Mouse (Mus musculus): ENCODE measurements around the gene Rbpms2. TPM values are rescaled to one million over a fixed set of nuclear protein-coding genes. Genes with fewer than 3 reads are reported as not detected.

Gene Rbpms2
- polyA plus RNA-seq, 1 experiment from 2014 or later: 31.5 TPM

- Histone ChIP-seq H3K27me3 (ENCODE audit: control insufficient read depth, insufficient read depth, low read length) (no peaks in the 10 kb centered on the region), H3K27ac (replicated peaks; ENCODE audit: low read depth, low read length) (no peak overlapping the region), H3K9ac (ENCODE audit: low read length) (no peak overlapping the region), H3K4me2 (ENCODE audit: low read depth, severe bottlenecking) (no peak overlapping the region), H3K4me3 (ENCODE audit: low read depth, low read length) (no peak overlapping the region), H3K4me1 (ENCODE audit: control insufficient read depth, insufficient read depth, low read length) (no peaks in the 10 kb centered on the region), H3K36me3 (ENCODE audit: control insufficient read depth, insufficient read depth, low read length) (no peaks in the 10 kb centered on the region), H3K9me3 (ENCODE audit: control insufficient read depth, low read length) (no peaks in the 10 kb centered on the region)
- WGBS: 82% methylated on average over 3 of the region's 3 CpGs
- ATAC-seq (ENCODE audit: insufficient number of reproducible peaks, low FRiP score, low TSS enrichment, low read depth): no peak
- no peak for DNase-seq (ENCODE audit: low spot score)
These were observed 25.3 kb downstream of the Rbpms2 start for GRCm38 (mm10) chr9:65654700-65655237.

GRCm38 (mm10) chr9:65655540-65655939, 26.1 kb downstream of the Rbpms2 start:
- Histone ChIP-seq H3K36me3 (ENCODE audit: control insufficient read depth, insufficient read depth, low read length) (no peaks in the 10 kb centered on the region), H3K9ac (ENCODE audit: low read length) (no peak overlapping the region), H3K4me3 (ENCODE audit: low read depth, low read length) (no peak overlapping the region), H3K4me1 (ENCODE audit: control insufficient read depth, insufficient read depth, low read length) (no peaks in the 10 kb centered on the region), H3K27me3 (ENCODE audit: control insufficient read depth, insufficient read depth, low read length) (no peaks in the 10 kb centered on the region), H3K27ac (replicated peaks; ENCODE audit: low read depth, low read length) (no peak overlapping the region), H3K9me3 (ENCODE audit: control insufficient read depth, low read length) (no peaks in the 10 kb centered on the region), H3K4me2 (ENCODE audit: low read depth, severe bottlenecking) (no peak overlapping the region)
- DNase-seq (ENCODE audit: low spot score) (no peak), ATAC-seq (ENCODE audit: insufficient number of reproducible peaks, low FRiP score, low TSS enrichment, low read depth) (no peak)
- 84% methylated on average over 8 of the region's 8 CpGs for WGBS

- DNase-seq (ENCODE audit: low spot score): no peak
- Histone ChIP-seq H3K9ac (ENCODE audit: low read length) (no peak overlapping the region), H3K27ac (replicated peaks; ENCODE audit: low read depth, low read length) (no peak overlapping the region), H3K9me3 (ENCODE audit: control insufficient read depth, low read length) (no peaks in the 10 kb centered on the region), H3K4me1 (ENCODE audit: control insufficient read depth, insufficient read depth, low read length) (no peaks in the 10 kb centered on the region), H3K4me3 (ENCODE audit: low read depth, low read length) (no peak overlapping the region), H3K4me2 (ENCODE audit: low read depth, severe bottlenecking) (no peak overlapping the region), H3K36me3 (ENCODE audit: control insufficient read depth, insufficient read depth, low read length) (no peaks in the 10 kb centered on the region), H3K27me3 (ENCODE audit: control insufficient read depth, insufficient read depth, low read length) (no peaks in the 10 kb centered on the region)
- 87% methylated on average over 3 of the region's 3 CpGs for WGBS
- ATAC-seq (ENCODE audit: insufficient number of reproducible peaks, low FRiP score, low TSS enrichment, low read depth): no peak
These were observed 27.8 kb downstream of the Rbpms2 start for GRCm38 (mm10) chr9:65657218-65657617.

- no peaks in the 10 kb centered on the region for H3K36me3 ChIP-seq (ENCODE audit: control insufficient read depth, insufficient read depth, low read length)
- H3K4me2 ChIP-seq (ENCODE audit: low read depth, severe bottlenecking): no peak overlapping the region
- H3K4me3 ChIP-seq (ENCODE audit: low read depth, low read length): no peak overlapping the region
- ATAC-seq (ENCODE audit: insufficient number of reproducible peaks, low FRiP score, low TSS enrichment, low read depth) (no peak), DNase-seq (ENCODE audit: low spot score) (no peak)
- H3K9ac ChIP-seq (ENCODE audit: low read length): no peak overlapping the region
- H3K27ac ChIP-seq (replicated peaks; ENCODE audit: low read depth, low read length): no peak overlapping the region
- H3K4me1 ChIP-seq (ENCODE audit: control insufficient read depth, insufficient read depth, low read length): no peaks in the 10 kb centered on the region
- no peaks in the 10 kb centered on the region for H3K9me3 ChIP-seq (ENCODE audit: control insufficient read depth, low read length)
- no peaks in the 10 kb centered on the region for H3K27me3 ChIP-seq (ENCODE audit: control insufficient read depth, insufficient read depth, low read length)
- WGBS: 70% methylated on average over 5 of the region's 5 CpGs
These were observed 31.6 kb downstream of the Rbpms2 start for GRCm38 (mm10) chr9:65661029-65661428.

GRCm38 (mm10) chr9:65661493-65661892, 32.0 kb downstream of the Rbpms2 start:
- Histone ChIP-seq H3K9me3 (ENCODE audit: control insufficient read depth, low read length) (no peaks in the 10 kb centered on the region), H3K4me3 (ENCODE audit: low read depth, low read length) (no peak overlapping the region), H3K27ac (replicated peaks; ENCODE audit: low read depth, low read length) (no peak overlapping the region), H3K4me2 (ENCODE audit: low read depth, severe bottlenecking) (no peak overlapping the region), H3K9ac (ENCODE audit: low read length) (no peak overlapping the region), H3K27me3 (ENCODE audit: control insufficient read depth, insufficient read depth, low read length) (no peaks in the 10 kb centered on the region), H3K36me3 (ENCODE audit: control insufficient read depth, insufficient read depth, low read length) (no peaks in the 10 kb centered on the region), H3K4me1 (ENCODE audit: control insufficient read depth, insufficient read depth, low read length) (no peaks in the 10 kb centered on the region)
- ATAC-seq (ENCODE audit: insufficient number of reproducible peaks, low FRiP score, low TSS enrichment, low read depth) (no peak), DNase-seq (ENCODE audit: low spot score) (no peak)
- WGBS: 82% methylated on average over 1 of the region's 1 CpGs

GRCm38 (mm10) chr9:65664163-65664562, 34.7 kb downstream of the Rbpms2 start:
- no peaks in the 10 kb centered on the region for H3K4me1 ChIP-seq (ENCODE audit: control insufficient read depth, insufficient read depth, low read length)
- WGBS: 2% methylated on average over 3 of the region's 3 CpGs
- H3K27me3 ChIP-seq (ENCODE audit: control insufficient read depth, insufficient read depth, low read length): no peaks in the 10 kb centered on the region
- DNase-seq (ENCODE audit: low spot score): peak; percentile 82
- no peak overlapping the region for H3K4me3 ChIP-seq (ENCODE audit: low read depth, low read length)
- no peaks in the 10 kb centered on the region for H3K9me3 ChIP-seq (ENCODE audit: control insufficient read depth, low read length)
- ATAC-seq (ENCODE audit: insufficient number of reproducible peaks, low FRiP score, low TSS enrichment, low read depth): 0 out of 2 replicates have a peak, but pooled peaks have one; percentile 26
- no peaks in the 10 kb centered on the region for H3K36me3 ChIP-seq (ENCODE audit: control insufficient read depth, insufficient read depth, low read length)
- no peak overlapping the region for H3K4me2 ChIP-seq (ENCODE audit: low read depth, severe bottlenecking)
- H3K27ac ChIP-seq (replicated peaks; ENCODE audit: low read depth, low read length): no peak overlapping the region
- no peak overlapping the region for H3K9ac ChIP-seq (ENCODE audit: low read length)

- Histone ChIP-seq H3K4me2 (ENCODE audit: low read depth, severe bottlenecking) (no peak overlapping the region), H3K36me3 (ENCODE audit: control insufficient read depth, insufficient read depth, low read length) (no peaks in the 10 kb centered on the region), H3K4me3 (ENCODE audit: low read depth, low read length) (no peak overlapping the region), H3K27ac (replicated peaks; ENCODE audit: low read depth, low read length) (no peak overlapping the region), H3K27me3 (ENCODE audit: control insufficient read depth, insufficient read depth, low read length) (no peaks in the 10 kb centered on the region), H3K4me1 (ENCODE audit: control insufficient read depth, insufficient read depth, low read length) (no peaks in the 10 kb centered on the region), H3K9ac (ENCODE audit: low read length) (no peak overlapping the region), H3K9me3 (ENCODE audit: control insufficient read depth, low read length) (no peaks in the 10 kb centered on the region)
- DNase-seq (ENCODE audit: low spot score) (peak; percentile 79), ATAC-seq (ENCODE audit: insufficient number of reproducible peaks, low FRiP score, low TSS enrichment, low read depth) (no peak)
- WGBS: 34% methylated on average over 5 of the region's 5 CpGs
These were observed 36.6 kb downstream of the Rbpms2 start for GRCm38 (mm10) chr9:65666042-65666441.

GRCm38 (mm10) chr9:65667701-65668100, 38.3 kb downstream of the Rbpms2 start, which contains the start of gene Oaz2:
Gene Oaz2, plus strand, starts transcription at chr9:65668001.
- H3K4me3 ChIP-seq (ENCODE audit: low read depth, low read length): no peak within 1 kb of the TSS
- H3K27me3 ChIP-seq (ENCODE audit: control insufficient read depth, insufficient read depth, low read length): no peaks in the 10 kb centered on the region
- DNase-seq (ENCODE audit: low spot score) (no peak), ATAC-seq (ENCODE audit: insufficient number of reproducible peaks, low FRiP score, low TSS enrichment, low read depth) (no peak)
- no peaks in the 10 kb centered on the region for H3K9me3 ChIP-seq (ENCODE audit: control insufficient read depth, low read length)
- 93% methylated on average over 8 of the region's 8 CpGs for WGBS
- no peak within 1 kb of the TSS for H3K9ac ChIP-seq (ENCODE audit: low read length)
- no peak within 1 kb of the TSS for H3K27ac ChIP-seq (replicated peaks; ENCODE audit: low read depth, low read length)
- H3K36me3 ChIP-seq (ENCODE audit: control insufficient read depth, insufficient read depth, low read length): no peaks in the 10 kb centered on the region
- no peaks in the 10 kb centered on the region for H3K4me1 ChIP-seq (ENCODE audit: control insufficient read depth, insufficient read depth, low read length)
- H3K4me2 ChIP-seq (ENCODE audit: low read depth, severe bottlenecking): no peak within 1 kb of the TSS

- H3K4me3 ChIP-seq (ENCODE audit: low read depth, low read length): no peak overlapping the region
- H3K27ac ChIP-seq (replicated peaks; ENCODE audit: low read depth, low read length): no peak overlapping the region
- no peak overlapping the region for H3K9ac ChIP-seq (ENCODE audit: low read length)
- no peak overlapping the region for H3K4me2 ChIP-seq (ENCODE audit: low read depth, severe bottlenecking)
- ATAC-seq (ENCODE audit: insufficient number of reproducible peaks, low FRiP score, low TSS enrichment, low read depth) (no peak), DNase-seq (ENCODE audit: low spot score) (no peak)
- no peaks in the 10 kb centered on the region for H3K27me3 ChIP-seq (ENCODE audit: control insufficient read depth, insufficient read depth, low read length)
- no peaks in the 10 kb centered on the region for H3K36me3 ChIP-seq (ENCODE audit: control insufficient read depth, insufficient read depth, low read length)
- no peaks in the 10 kb centered on the region for H3K9me3 ChIP-seq (ENCODE audit: control insufficient read depth, low read length)
- 0 out of 2 replicates have a peak, but pooled peaks cover 2% of the 10 kb centered on the region for H3K4me1 ChIP-seq (ENCODE audit: control insufficient read depth, insufficient read depth, low read length)
- 57% methylated on average over 9 of the region's 9 CpGs for WGBS
These were observed 42.0 kb downstream of the Rbpms2 start for GRCm38 (mm10) chr9:65671431-65671931.
